Mouse (Mus musculus): ENCODE measurements around the gene Hunk.

DNA sequence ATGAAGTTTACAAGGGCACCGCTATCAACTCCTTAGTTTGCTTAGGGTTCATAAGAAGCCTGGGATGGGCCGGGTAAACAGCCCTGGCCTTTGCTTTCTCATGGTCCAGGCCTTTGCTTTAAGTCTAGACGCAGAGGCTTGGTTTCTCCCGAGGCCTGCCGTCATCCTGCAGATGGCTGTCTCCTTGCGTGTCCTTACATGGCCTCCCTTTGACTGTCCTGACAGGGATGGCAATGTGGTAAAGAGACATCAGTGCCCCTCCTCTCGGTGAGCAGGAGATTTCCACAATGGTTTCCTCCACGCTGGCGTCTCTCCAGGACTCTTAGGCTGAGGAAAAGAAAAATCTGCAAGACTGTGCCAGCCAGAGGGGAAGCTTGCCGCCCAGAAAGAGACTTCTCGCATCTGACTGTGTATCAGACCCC is 36.3 kb downstream of the Hunk start:
- TF ChIP-seq GATA1 (IDR thresholded peaks at IDR 0.05; ENCODE audit: borderline replicate concordance, low read length) (no peak), FLI1 (IDR thresholded peaks at IDR 0.05; ENCODE audit: low read length) (no peak)
